Mouse (Mus musculus): Measurements from ENCODE around the gene Zfp866. TPM values are rescaled to one million over a fixed set of nuclear protein-coding genes. Genes with fewer than 3 reads are reported as not detected.

The Zfp866 gene
- total and polyA plus RNA-seq, 2 experiments, result 4.6 to 13.1 TPM

GRCm38 (mm10) chr8:69761814-69762445, 29.0 kb downstream of the Zfp866 start:
- no peak for TF ChIP-seq POLR2A (IDR thresholded peaks at IDR 0.05; ENCODE audit: extremely low read depth, insufficient read depth, low read length)
- TF ChIP-seq CTCF (IDR thresholded peaks at IDR 0.05; ENCODE audit: low read depth, low read length), result no peak
- 98% methylated on average over 4 of the region's 4 CpGs for WGBS
- no peaks in the 10 kb centered on the region; the same call in 1 of the 2 replicates for H3K27me3 ChIP-seq (ENCODE audit: control insufficient read depth, insufficient read depth, low read length)
- H3K9ac ChIP-seq (ENCODE audit: low read depth, low read length), result no peak overlapping the region
- H3K27ac ChIP-seq (replicated peaks; ENCODE audit: insufficient read depth, low read depth, low read length), result no peak overlapping the region
- no peak for DNase-seq (ENCODE audit: extremely low read depth, low read depth, low spot score)
- no peaks in the 10 kb centered on the region for H3K79me2 ChIP-seq (ENCODE audit: control insufficient read depth, insufficient read depth, low read length)
- H3K4me3 ChIP-seq (ENCODE audit: insufficient read depth, low read depth, low read length), result no peak overlapping the region
- H3K36me3 ChIP-seq (ENCODE audit: control insufficient read depth, insufficient read depth, low read length), result peaks cover 38% of the 10 kb centered on the region
- no peaks in the 10 kb centered on the region for H3K4me1 ChIP-seq (ENCODE audit: control insufficient read depth, insufficient read depth, low read length)

GRCm38 (mm10) chr8:69758316-69758715, 32.7 kb downstream of the Zfp866 start:
- Histone ChIP-seq H3K4me3 (ENCODE audit: insufficient read depth, low read depth, low read length) (no peak overlapping the region), H3K27me3 (ENCODE audit: control insufficient read depth, insufficient read depth, low read length) (no peaks in the 10 kb centered on the region), H3K79me2 (ENCODE audit: control insufficient read depth, insufficient read depth, low read length) (no peaks in the 10 kb centered on the region), H3K4me1 (ENCODE audit: control insufficient read depth, insufficient read depth, low read length) (no peaks in the 10 kb centered on the region), H3K27ac (replicated peaks; ENCODE audit: insufficient read depth, low read depth, low read length) (no peak overlapping the region), H3K9ac (ENCODE audit: low read depth, low read length) (no peak overlapping the region), H3K36me3 (ENCODE audit: control insufficient read depth, insufficient read depth, low read length) (peaks cover 14% of the 10 kb centered on the region)
- no peak for DNase-seq (ENCODE audit: extremely low read depth, low read depth, low spot score)
- TF ChIP-seq CTCF (IDR thresholded peaks at IDR 0.05; ENCODE audit: low read depth, low read length) (no peak), POLR2A (IDR thresholded peaks at IDR 0.05; ENCODE audit: extremely low read depth, insufficient read depth, low read length) (no peak)
- 97% methylated on average over 5 of the region's 5 CpGs for WGBS

GRCm38 (mm10) chr8:69752437-69752836, 38.5 kb downstream of the Zfp866 start:
- H3K4me3 ChIP-seq (ENCODE audit: insufficient read depth, low read depth, low read length), result no peak overlapping the region
- peaks cover 6% of the 10 kb centered on the region for H3K36me3 ChIP-seq (ENCODE audit: control insufficient read depth, insufficient read depth, low read length)
- no peaks in the 10 kb centered on the region; the same call in 1 of the 2 replicates for H3K4me1 ChIP-seq (ENCODE audit: control insufficient read depth, insufficient read depth, low read length)
- H3K79me2 ChIP-seq (ENCODE audit: control insufficient read depth, insufficient read depth, low read length), result peaks cover 2% of the 10 kb centered on the region; the same call in 1 of the 2 replicates
- TF ChIP-seq POLR2A (IDR thresholded peaks at IDR 0.05; ENCODE audit: extremely low read depth, insufficient read depth, low read length), result no peak
- TF ChIP-seq CTCF (IDR thresholded peaks at IDR 0.05; ENCODE audit: low read depth, low read length), result no peak
- DNase-seq (ENCODE audit: extremely low read depth, low read depth, low spot score), result no peak
- no peak overlapping the region for H3K9ac ChIP-seq (ENCODE audit: low read depth, low read length)
- WGBS, result 93% methylated on average over 2 of the region's 2 CpGs
- H3K27ac ChIP-seq (replicated peaks; ENCODE audit: insufficient read depth, low read depth, low read length), result no peak overlapping the region
- no peaks in the 10 kb centered on the region for H3K27me3 ChIP-seq (ENCODE audit: control insufficient read depth, insufficient read depth, low read length)

GRCm38 (mm10) chr8:69749544-69750454, 41.2 kb downstream of the Zfp866 start, which contains the start of gene Zfp963:
Gene Zfp963 (minus strand): TSS chr8:69749970.
- Histone ChIP-seq H3K4me3 (ENCODE audit: insufficient read depth, low read depth, low read length) (peak within 1 kb of the TSS; percentile 82), H3K4me1 (ENCODE audit: control insufficient read depth, insufficient read depth, low read length) (no peaks in the 10 kb centered on the region; the same call in 1 of the 2 replicates)

GRCm38 (mm10) chr8:69741231-69741630, 49.7 kb downstream of the Zfp866 start:
- no peaks in the 10 kb centered on the region for H3K27me3 ChIP-seq (ENCODE audit: control insufficient read depth, insufficient read depth, low read length)
- no peak overlapping the region for H3K27ac ChIP-seq (replicated peaks; ENCODE audit: insufficient read depth, low read depth, low read length)
- H3K9ac ChIP-seq (ENCODE audit: low read depth, low read length), result no peak overlapping the region
- TF ChIP-seq CTCF (IDR thresholded peaks at IDR 0.05; ENCODE audit: low read depth, low read length), result no peak
- no peak for TF ChIP-seq POLR2A (IDR thresholded peaks at IDR 0.05; ENCODE audit: extremely low read depth, insufficient read depth, low read length)
- H3K79me2 ChIP-seq (ENCODE audit: control insufficient read depth, insufficient read depth, low read length), result no peaks in the 10 kb centered on the region
- no peak for DNase-seq (ENCODE audit: extremely low read depth, low read depth, low spot score)
- no peak overlapping the region for H3K4me3 ChIP-seq (ENCODE audit: insufficient read depth, low read depth, low read length)
- 81% methylated on average over 2 of the region's 2 CpGs for WGBS
- H3K36me3 ChIP-seq (ENCODE audit: control insufficient read depth, insufficient read depth, low read length), result peaks cover 17% of the 10 kb centered on the region
- H3K4me1 ChIP-seq (ENCODE audit: control insufficient read depth, insufficient read depth, low read length), result no peaks in the 10 kb centered on the region

More at GRCm38 (mm10) chr8:69749544-69750454, 41.2 kb downstream of the Zfp866 start, which contains the start of gene Zfp963:
- peak; percentile 95 for DNase-seq (ENCODE audit: extremely low read depth, low read depth, low spot score)
- peaks cover 2% of the 10 kb centered on the region; the same call in 1 of the 2 replicates for H3K79me2 ChIP-seq (ENCODE audit: control insufficient read depth, insufficient read depth, low read length)
- no peaks in the 10 kb centered on the region for H3K36me3 ChIP-seq (ENCODE audit: control insufficient read depth, insufficient read depth, low read length)
- no peaks in the 10 kb centered on the region for H3K27me3 ChIP-seq (ENCODE audit: control insufficient read depth, insufficient read depth, low read length)
- H3K27ac ChIP-seq (replicated peaks; ENCODE audit: insufficient read depth, low read depth, low read length), result peak within 1 kb of the TSS; percentile 95
- 4% methylated on average over 48 of the region's 48 CpGs for WGBS
- peak within 1 kb of the TSS; percentile 95 for H3K9ac ChIP-seq (ENCODE audit: low read depth, low read length)
- TF ChIP-seq CTCF (IDR thresholded peaks at IDR 0.05; ENCODE audit: low read depth, low read length) (no peak), POLR2A (IDR thresholded peaks at IDR 0.05; ENCODE audit: extremely low read depth, insufficient read depth, low read length) (peak; percentile 90)
